Mouse (Mus musculus): Measurements from ENCODE around the gene Palm3. TPM values are rescaled to one million over a fixed set of nuclear protein-coding genes. Genes with fewer than 3 reads are reported as not detected.
"Not testable (repeated sequence)": the region's sequence is repeated elsewhere in the genome, so short reads cannot be mapped to it uniquely, and the experiment has no call there.

Gene Palm3
- total RNA-seq, 2 experiments from 2014 or later, result 9.2 to 11.3 TPM

GRCm38 (mm10) chr8:83996567-83997505 is 24.4 kb upstream of the Palm3 start:
- intact Hi-C loops (cut with DNase I), result no loop called here
- DNase-seq (ENCODE audit: extremely low spot score in 1 of 2, low spot score in 2 of 2), result peak; percentile 66 to 95

- peak in 1 of 2 experiments; percentile 78 for DNase-seq (ENCODE audit: extremely low spot score in 1 of 2, low spot score in 2 of 2)
- intact Hi-C loops (cut with DNase I), result no loop called here
Observed at GRCm38 (mm10) chr8:83997511-83998141, 23.6 kb upstream of the Palm3 start, which contains the start of gene Samd1. Gene Samd1, plus strand, starts transcription at chr8:83997672.

GRCm38 (mm10) chr8:83998231-83999056 is 22.8 kb upstream of the Palm3 start:
- DNase-seq (ENCODE audit: extremely low spot score in 1 of 2, low spot score in 2 of 2), result peak in 1 of 2 experiments; percentile 74
- intact Hi-C loops (cut with DNase I), result no loop called here

- DNase-seq (ENCODE audit: extremely low spot score in 1 of 2, low spot score in 2 of 2), result no peak
- intact Hi-C loops (cut with DNase I), result no loop called here
Observed at GRCm38 (mm10) chr8:83999057-83999705, 22.1 kb upstream of the Palm3 start.

- intact Hi-C loops (cut with DNase I), result no loop called here
- DNase-seq (ENCODE audit: extremely low spot score in 1 of 2, low spot score in 2 of 2), result no peak
Observed at GRCm38 (mm10) chr8:83999825-84000224, 21.4 kb upstream of the Palm3 start.

GRCm38 (mm10) chr8:84001281-84002000 is 19.8 kb upstream of the Palm3 start, which contains the start of gene 1700067K01Rik:
Gene 1700067K01Rik, plus strand, starts transcription at chr8:84001502.
- DNase-seq (ENCODE audit: extremely low spot score in 1 of 2, low spot score in 2 of 2), result peak in 1 of 2 experiments; percentile 47
- intact Hi-C loops (cut with DNase I), result no loop called here

- no peak for DNase-seq (ENCODE audit: extremely low spot score in 1 of 2, low spot score in 2 of 2)
- intact Hi-C loops (cut with DNase I), result no loop called here
Observed at GRCm38 (mm10) chr8:84002957-84003611, 18.2 kb upstream of the Palm3 start.

GRCm38 (mm10) chr8:84003612-84004246 is 17.5 kb upstream of the Palm3 start:
- no peak for DNase-seq (ENCODE audit: extremely low spot score in 1 of 2, low spot score in 2 of 2)
- intact Hi-C loops (cut with DNase I), result no loop called here

- DNase-seq (ENCODE audit: extremely low spot score in 1 of 2, low spot score in 2 of 2), result peak; percentile 89 to 96
- intact Hi-C loops (cut with DNase I), result no loop called here
Observed at GRCm38 (mm10) chr8:84004533-84005201, 16.6 kb upstream of the Palm3 start.

- intact Hi-C loops (cut with DNase I); DNase-seq (ENCODE audit: extremely low spot score in 1 of 2, low spot score in 2 of 2): not testable (repeated sequence)
Observed at GRCm38 (mm10) chr8:84005502-84005901, 15.8 kb upstream of the Palm3 start.

- intact Hi-C loops (cut with DNase I), result no loop called here
- no peak for DNase-seq (ENCODE audit: extremely low spot score in 1 of 2, low spot score in 2 of 2)
Observed at GRCm38 (mm10) chr8:84008362-84008761, 12.9 kb upstream of the Palm3 start.

GRCm38 (mm10) chr8:84009876-84010275 is 11.4 kb upstream of the Palm3 start:
- intact Hi-C loops (cut with DNase I), result no loop called here
- DNase-seq (ENCODE audit: extremely low spot score in 1 of 2, low spot score in 2 of 2), result peak; percentile 83 to 86

- DNase-seq (ENCODE audit: extremely low spot score in 1 of 2, low spot score in 2 of 2), result peak in 1 of 2 experiments; percentile 82
- intact Hi-C loops (cut with DNase I), result no loop called here
Observed at GRCm38 (mm10) chr8:84010625-84011611, 10.4 kb upstream of the Palm3 start.

- intact Hi-C loops (cut with DNase I), result no loop called here
- DNase-seq (ENCODE audit: extremely low spot score in 1 of 2, low spot score in 2 of 2), result no peak
Observed at GRCm38 (mm10) chr8:84011705-84012498, 9.4 kb upstream of the Palm3 start, which contains the start of gene 2210011C24Rik. Gene 2210011C24Rik, minus strand, starts transcription at chr8:84012171.
